Mouse (Mus musculus) liver, adult (tissue): ENCODE data around the gene Fam102b.

Experiments
- GATA4 ChIP-seq: IDR thresholded peaks from 2 replicates; pipeline ENCODE4 v1.6.1; 2014; ENCODE audit warnings: mild to moderate bottlenecking, low read length; ENCODE audit not compliant: insufficient replicate concordance

Fam102b gene

DNA sequence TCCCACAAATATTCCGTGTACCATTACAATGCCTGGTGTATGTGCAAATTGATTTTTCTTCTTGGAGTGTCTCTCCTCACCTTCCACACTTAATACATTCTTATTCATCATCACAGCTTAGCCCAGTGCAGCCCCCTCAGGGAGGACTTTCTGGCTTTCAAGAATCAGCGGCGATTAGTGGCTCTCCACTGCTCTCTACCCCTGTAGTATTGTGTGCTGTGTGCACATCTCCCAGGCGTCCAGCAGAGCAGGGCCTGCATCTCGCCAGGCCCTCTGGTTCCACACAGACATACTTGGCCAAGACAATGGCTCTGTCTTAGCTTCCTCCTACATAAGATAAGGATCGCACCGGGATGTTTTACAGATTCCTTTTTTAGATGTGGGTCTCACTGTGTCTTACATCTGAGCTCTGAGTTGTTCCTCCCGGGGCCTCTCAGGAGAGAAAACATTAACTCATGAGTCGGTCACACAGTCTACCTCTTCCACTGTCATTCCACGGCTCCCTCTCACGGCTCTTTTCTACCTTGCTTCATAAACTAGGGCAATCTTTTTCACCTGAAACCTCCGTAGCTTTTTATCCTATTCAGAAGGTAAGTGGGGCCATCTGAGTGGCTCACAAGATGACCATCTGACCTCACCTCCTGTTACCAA, 40.3 kb downstream of the Fam102b start:
- no peak for TF ChIP-seq GATA4

DNA sequence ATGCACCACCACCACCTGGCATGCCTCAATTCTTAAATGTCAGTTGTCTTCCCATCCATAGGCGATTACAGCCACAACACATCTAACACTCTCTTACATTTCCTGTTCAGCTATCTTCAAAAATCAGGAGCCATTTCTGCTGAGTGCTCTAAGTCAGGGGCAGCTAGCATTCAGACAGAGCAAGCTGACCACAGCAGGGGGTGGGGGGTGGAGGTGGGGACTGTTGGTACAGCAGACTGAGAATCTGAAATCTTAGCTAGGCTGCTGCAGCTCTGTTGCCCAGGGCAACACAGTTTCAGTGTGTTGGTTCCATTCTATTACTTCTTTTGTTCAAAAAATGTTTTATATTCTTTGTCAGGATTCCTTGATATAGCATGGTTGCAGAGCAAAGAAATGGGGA, 40.9 kb downstream of the Fam102b start:
- TF ChIP-seq GATA4, result no peak

DNA sequence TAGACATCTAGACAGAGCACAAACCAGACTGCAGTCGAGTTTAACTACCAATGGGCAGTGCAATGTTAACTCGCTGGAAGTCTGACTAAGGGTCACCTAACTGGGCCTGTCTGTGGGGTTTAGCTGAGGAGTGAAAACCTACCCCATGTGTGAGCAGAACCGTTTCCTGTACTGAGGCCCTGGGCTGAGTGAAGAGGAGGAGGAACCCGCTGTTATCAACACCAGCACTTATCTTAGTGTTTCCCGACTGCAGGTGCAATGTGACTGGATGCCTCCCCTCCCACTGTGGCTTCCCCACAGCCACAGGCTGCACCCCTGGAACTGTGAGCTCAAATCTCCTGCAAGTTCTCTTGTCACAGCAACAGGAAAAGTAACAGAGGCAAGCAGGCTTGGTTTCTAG, 43.4 kb downstream of the Fam102b start:
- no peak for TF ChIP-seq GATA4

DNA sequence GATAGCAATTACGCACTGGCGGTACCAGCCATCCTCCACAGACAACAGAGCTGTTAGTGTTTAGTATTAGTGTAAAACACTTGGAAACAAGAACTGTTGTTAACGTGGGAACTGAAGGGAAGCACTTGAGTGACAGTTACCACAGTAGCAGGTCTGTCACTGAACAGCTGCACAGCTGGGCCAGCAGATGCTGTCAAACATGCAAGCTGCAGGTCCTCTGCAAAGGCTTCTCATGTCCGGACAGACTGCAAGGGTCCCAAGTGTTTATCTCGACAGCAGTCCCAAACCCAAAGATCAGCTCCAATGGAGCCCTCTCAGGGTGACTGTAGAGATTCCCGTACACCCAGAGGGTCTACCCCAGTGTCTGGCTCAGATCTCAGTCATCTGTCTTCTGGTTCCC, 45.5 kb downstream of the Fam102b start:
- no peak for TF ChIP-seq GATA4

DNA sequence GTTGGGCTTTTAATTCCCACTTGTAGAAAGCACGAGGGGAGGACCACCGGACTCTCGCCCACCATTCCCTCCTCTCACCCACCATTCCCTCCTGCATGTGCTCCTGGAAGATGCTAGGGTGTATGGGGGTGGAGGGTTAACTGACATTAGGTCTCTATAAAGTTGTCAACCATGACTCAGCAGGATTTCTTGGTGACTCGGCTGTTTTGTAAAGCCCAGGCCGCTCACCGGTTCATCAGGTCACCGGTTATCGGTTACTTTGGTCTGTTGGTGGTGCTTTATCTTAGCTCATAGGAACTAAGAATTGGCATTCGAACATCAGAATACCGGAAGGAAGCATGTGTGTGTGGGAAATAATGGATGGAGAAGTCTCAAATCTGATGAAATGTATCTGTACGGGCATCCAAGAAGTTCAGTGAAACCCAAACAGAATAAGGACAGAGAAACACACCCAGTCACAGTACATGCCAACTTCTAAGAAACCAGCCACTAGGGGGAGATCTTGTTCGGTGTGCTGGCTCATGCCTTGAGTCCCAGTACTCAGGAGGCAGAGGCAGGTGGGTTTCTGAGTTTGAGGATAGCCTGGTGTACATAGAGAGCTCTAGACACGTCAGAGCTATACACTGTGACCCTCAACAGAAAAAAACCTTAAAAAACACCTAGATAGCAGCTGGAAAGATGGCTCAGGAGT, 49.9 kb downstream of the Fam102b start:
- no peak for TF ChIP-seq GATA4

DNA sequence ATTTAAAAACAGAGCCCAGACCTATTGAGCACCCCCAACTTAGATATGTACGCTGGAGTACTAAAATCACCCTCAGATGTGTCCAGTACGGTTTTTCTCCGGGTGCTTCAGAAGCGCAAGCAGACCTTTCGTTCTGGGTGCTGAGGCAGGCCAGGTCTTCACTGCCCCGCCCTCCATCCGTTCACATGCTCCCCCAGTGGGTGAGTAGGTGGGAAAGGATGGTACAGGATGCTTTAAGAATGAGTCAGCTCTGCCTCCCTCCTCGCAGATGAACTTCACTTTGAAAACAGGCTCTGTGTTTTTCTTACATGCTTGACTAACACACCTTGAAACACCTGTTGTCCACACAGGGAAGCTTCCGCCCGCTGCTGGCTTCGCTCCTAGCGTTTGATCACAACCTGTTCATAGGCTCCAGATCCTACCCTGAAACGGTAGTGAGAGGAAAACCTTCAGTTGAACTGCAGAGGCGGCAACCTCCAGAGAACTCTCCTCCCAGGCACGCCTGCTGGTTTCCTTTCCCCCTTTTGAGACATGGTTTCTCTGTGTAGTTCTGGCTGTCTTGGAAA, 52.4 kb downstream of the Fam102b start:
- no peak for TF ChIP-seq GATA4

DNA sequence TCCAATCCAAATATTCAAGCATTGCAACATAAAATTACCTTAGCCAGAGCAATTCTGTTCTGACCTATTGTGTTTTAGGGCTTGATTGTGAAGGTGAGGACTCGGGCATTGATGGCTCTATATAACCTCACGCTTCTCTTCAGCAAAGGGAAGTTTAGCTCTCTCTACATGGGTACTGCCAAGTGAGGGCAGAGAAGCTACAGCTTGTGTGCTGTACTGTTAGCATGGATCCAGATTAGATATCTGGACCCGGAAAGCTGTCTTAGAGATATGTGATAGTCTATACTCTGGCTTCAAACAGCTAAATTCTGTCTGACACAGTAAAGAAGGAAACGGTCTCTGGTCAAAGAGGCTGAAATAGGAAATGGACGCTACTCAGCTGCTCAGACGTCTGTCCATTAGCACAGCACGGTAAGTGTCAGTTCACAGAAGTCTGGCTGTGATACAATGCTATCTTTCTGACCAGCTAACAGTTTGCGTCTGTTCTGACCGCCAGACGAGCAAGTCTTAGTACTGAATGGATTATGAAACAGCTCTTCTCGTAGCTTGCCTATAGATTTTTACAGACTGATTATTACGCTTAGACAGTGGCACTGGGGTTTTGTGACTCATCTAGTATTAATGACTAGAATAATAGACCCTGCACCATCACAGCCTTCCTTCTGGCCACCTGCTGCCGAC, 53.3 kb downstream of the Fam102b start:
- TF ChIP-seq GATA4, result no peak

DNA sequence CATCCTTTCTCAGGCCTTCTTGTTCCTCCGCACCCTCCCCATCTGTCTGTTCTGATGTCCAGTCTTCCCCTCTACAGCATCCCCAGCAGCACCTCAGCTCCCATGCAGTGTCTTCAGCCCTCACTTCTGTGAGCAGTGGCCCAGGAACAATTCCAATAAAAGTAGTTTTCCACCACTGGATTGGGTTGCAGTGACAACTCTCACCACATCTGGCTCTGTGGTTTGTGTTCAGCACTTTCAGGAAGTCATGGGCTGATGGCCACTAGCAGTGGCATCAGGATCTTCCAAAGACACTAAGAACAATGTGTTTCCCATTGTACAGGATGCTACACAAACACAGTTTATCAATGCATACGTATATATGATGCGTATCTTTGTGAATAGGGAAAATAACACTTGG, 61.4 kb downstream of the Fam102b start:
- TF ChIP-seq GATA4, result no peak

DNA sequence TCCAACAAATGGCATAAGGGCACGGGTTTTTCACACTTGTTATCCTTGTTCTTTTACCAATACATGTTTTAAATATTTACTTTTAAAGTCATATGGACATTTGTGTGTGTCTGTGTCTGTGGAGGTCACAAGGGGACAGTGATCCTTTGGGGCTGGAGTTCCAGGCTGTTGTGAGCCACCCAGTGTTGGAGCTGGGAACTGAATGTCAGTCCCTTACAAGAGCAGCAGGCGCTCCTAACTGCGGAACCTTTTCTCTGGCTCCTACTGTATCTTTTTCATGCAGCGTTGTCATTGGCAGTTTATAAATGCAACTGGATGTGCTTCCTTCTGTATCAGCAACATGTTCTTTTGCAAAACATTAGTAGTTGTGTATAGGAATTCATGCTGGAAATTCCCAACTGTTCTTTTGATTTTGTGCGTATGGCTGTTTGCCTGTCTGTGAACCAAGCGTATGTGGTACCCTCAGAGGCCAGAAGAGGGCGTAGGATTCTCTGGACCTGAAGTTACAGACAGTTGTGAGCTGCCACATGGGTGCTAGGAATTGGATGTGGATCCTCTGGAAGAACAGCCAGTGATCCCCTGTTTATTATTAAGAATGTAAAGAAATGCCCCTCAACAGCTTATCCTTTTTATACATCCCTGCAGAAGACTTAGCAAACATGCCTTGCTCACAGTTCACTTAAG, 62.9 kb downstream of the Fam102b start:
- no peak for TF ChIP-seq GATA4

DNA sequence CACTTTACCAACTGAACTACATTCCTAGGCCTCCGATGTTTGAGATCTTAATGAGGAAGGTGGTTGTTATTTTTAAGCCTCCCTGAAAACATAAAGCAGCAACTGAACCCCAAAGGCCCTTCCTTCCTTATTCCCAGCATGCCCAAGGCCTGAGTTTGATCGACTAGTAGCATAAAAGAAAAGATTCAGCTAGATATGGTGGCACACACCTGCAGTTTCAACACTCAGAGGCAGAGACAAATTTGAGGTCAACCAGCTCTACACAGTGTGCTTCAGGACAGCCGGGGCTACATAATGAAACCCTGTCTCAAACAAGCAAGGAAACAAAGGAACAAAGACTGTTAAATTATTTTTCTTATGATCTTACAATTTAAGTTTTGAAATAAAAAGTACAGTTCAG, 63.6 kb downstream of the Fam102b start:
- TF ChIP-seq GATA4, result no peak

DNA sequence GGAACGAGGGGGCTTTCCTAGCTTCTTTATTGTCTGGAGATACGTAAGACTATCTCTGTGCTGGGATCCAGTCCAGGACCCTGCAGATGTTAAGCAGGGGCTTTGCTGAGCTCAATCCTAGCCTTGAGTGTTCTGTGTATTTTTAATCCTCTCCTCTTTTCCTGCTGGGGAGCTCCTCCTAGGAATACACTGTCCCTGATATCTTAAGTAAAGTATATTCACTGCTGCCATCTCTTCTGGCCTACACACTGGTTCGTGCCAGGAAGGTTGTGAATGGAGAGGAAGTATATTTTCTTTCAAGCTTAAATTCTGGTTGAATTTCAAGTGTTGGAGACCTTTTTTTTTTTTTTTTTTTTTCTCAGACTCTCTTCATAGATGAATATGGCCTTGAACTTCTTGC, 64.1 kb downstream of the Fam102b start:
- TF ChIP-seq GATA4, result no peak

DNA sequence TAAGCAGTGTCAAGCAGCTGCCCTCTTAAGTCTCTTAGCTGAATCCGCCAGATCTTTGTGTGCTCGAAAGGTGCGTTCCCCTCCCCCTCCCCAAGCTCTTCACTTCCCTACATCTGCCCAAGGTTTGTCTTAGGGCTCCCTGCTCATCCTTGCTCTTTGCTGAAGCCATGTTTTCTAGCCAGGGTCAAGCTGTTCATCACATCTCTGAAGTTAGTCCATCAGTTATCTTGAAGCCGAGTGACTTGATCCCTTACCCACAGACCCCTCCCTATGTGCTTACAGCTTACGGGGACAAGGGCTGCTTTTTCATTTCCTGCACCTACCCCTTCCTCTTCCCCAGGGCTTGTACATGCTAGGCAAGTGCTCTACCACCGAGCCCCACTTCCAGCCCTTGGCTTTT, 65.8 kb downstream of the Fam102b start:
- TF ChIP-seq GATA4, result no peak

DNA sequence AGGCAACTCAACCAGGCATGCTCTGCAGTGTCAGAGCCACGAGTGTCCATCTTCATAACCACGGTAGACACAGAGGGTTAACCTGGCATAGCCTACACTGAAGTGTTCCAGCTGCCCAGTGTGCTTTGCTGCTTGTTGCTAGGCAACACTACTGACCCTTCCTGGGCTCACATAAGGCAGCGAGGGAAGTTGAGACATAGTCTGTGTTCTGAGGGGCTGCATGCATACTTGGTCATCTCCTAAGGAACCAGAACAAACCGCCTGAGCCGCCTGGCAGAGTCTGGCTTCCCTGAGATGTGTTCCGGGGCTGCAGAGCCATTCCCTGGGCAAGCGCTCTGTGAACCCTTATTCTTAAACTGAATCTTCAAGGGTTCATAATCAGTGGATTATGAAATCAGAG, 66.2 kb downstream of the Fam102b start:
- no peak for TF ChIP-seq GATA4

DNA sequence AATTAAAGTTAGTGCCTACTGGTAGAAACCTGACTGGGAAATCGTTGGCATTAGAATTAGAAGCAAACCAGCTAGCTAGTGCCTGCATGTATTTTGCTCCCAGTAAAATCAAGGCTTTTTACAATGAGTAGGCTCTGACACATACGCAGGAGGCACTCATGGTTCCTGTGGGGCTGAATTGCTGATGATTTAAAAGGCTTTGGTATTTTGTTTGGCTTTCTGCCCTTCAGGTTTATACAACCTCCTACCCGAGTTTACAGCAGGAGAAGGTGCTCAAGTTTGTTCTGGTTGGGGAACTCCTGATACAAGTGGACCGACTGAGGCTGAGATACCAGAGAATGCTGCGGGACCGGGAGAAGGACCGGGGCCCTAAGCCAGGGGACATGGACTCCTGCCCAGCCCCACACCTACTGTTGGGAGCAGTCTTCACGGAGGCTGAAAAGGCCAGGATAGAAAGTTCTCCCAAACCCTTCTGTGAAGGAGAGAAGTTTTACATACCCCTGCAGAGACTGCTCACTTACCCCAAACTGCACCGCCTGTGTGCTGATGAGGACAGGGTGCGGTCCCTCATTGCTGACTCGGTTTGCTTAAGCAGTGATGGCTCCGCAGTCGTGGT, 67.6 kb downstream of the Fam102b start:
- no peak for TF ChIP-seq GATA4

DNA sequence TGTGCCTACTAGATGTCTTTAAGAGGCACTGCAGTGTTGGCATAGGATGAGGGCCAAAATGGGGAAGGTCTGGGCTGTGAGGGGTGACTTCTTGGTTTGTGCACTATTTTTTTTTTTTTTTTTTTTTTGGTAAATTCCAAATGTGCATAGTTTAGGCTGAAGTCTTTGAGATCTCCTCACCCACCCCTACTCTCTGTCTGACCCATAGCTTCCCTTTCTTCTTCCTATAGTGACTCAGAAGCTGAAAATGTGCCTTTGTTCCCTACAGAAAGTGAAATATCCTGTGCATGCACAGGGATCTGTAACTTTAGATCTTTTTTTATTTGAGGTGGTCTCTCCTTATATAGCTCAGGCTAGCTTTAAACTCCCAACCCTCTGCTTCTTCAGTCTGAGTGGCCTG, 69.4 kb downstream of the Fam102b start:
- TF ChIP-seq GATA4, result no peak

DNA sequence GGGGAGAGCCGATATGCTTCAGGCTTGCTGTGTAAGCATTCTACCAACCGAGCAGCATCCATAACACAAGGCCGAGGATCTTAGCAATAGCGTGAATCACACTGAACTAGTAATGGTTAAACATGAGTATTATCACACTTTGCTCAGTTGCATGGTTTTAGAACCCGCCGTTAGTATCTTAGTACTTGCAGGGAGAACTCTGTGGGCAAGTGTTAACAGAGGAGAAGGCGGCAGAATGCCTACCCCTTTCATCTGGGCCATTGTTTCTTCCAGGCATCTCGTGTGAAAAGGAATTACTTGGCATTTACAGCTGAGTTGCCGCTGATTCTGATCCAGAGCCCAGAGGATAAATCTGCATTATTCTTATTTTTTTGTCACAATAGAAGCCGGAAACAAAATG, 86.4 kb downstream of the Fam102b start:
- no peak for TF ChIP-seq GATA4
